Mouse (Mus musculus) heart, postnatal 14 days (tissue): ENCODE measurements around the gene Olfr1475. TPM values are rescaled to one million over a fixed set of nuclear protein-coding genes. Genes with fewer than 3 reads are reported as not detected.
"Not testable (repeated sequence)": the region's sequence is repeated elsewhere in the genome, so short reads cannot be mapped to it uniquely, and the experiment has no call there.

ENCODE experiments used
- DNase-seq, 2 experiments: peaks; one replicate each; pipeline ENCODE4 v3.0.0; 2021 to 2022
- intact Hi-C: fragments of 180-260 bp; cut with DNase I; formaldehyde crosslinking; loops from one replicate; pipeline ENCODE4 v1.15.1; 2025
- long read RNA-seq, 2 experiments: library from polyadenylated mRNA; stranded (forward); transcript quantifications; one replicate each; pipeline ENCODE4 v2.0.0; 2021
- total RNA-seq, 2 experiments: library from RNA; stranded (reverse); gene quantifications; 2 replicates each; pipeline ENCODE4 v1.2.3; 2021

Gene Olfr1475
- not detected for total RNA-seq
- long read RNA-seq, experiment 1 = 0 reads
- long read RNA-seq, experiment 2 = 0 reads

GRCm38 (mm10) chr19:13480096-13480495 lies at the start of gene Olfr1475:
Gene Olfr1475, minus strand, starts transcription at chr19:13480196.
- intact Hi-C loops = no loop called here

GRCm38 (mm10) chr19:13527613-13528012 lies 47.6 kb upstream of the Olfr1475 start, which contains the start of gene Olfr1480:
Gene Olfr1480, plus strand, starts transcription at chr19:13527913.
- intact Hi-C loops = no loop called here
- DNase-seq = no peak

More at GRCm38 (mm10) chr19:13480096-13480495, at the start of gene Olfr1475:
- no peak for DNase-seq

- intact Hi-C loops = no loop called here
- DNase-seq = no peak
Observed at GRCm38 (mm10) chr19:13500246-13500645, 20.2 kb upstream of the Olfr1475 start, which contains the start of gene Olfr1477. Gene Olfr1477, plus strand, starts transcription at chr19:13500546.

- intact Hi-C loops, DNase-seq: not testable (repeated sequence)
Observed at GRCm38 (mm10) chr19:13469265-13469664, 10.7 kb downstream of the Olfr1475 start, which contains the start of gene Olfr1474. Gene Olfr1474, plus strand, starts transcription at chr19:13469565.

- intact Hi-C loops = no loop called here
Observed at GRCm38 (mm10) chr19:13455986-13456385, 24.0 kb downstream of the Olfr1475 start, which contains the start of gene Olfr1472. Gene Olfr1472, minus strand, starts transcription at chr19:13456086.

GRCm38 (mm10) chr19:13443109-13443508 lies 36.9 kb downstream of the Olfr1475 start, which contains the start of gene Olfr1471:
Gene Olfr1471, plus strand, starts transcription at chr19:13443409.
- intact Hi-C loops, DNase-seq: not testable (repeated sequence)

More at GRCm38 (mm10) chr19:13455986-13456385, 24.0 kb downstream of the Olfr1475 start, which contains the start of gene Olfr1472:
- no peak for DNase-seq

Other genes with a start within 250 kb of the Olfr1475 start
- gene Olfr1463, start 248.9 kb downstream of the Olfr1475 start, total RNA-seq = not detected
- gene Olfr1465, start 164.7 kb downstream of the Olfr1475 start, total RNA-seq = not detected
- gene Olfr1466, start 141.3 kb downstream of the Olfr1475 start, total RNA-seq = not detected
- not detected for gene Olfr1467, start 118.0 kb downstream of the Olfr1475 start, total RNA-seq
- not detected for gene Olfr1469, start 72.3 kb downstream of the Olfr1475 start, total RNA-seq
- gene Olfr1471, start 36.8 kb downstream of the Olfr1475 start, total RNA-seq = not detected
- not detected for gene Olfr1472, start 24.1 kb downstream of the Olfr1475 start, total RNA-seq
- not detected for gene Olfr1474, start 10.6 kb downstream of the Olfr1475 start, total RNA-seq
- gene Olfr1477, start 20.4 kb upstream of the Olfr1475 start, total RNA-seq = not detected
- not detected for gene Olfr1480, start 47.7 kb upstream of the Olfr1475 start, total RNA-seq
- gene Olfr1484, start 103.3 kb upstream of the Olfr1475 start, total RNA-seq = not detected
- gene Olfr1487, start 137.2 kb upstream of the Olfr1475 start, total RNA-seq = not detected
- not detected for gene Olfr1489, start 151.4 kb upstream of the Olfr1475 start, total RNA-seq
- not detected for gene Olfr1490, start 170.9 kb upstream of the Olfr1475 start, total RNA-seq
- gene Olfr1491, start 217.1 kb upstream of the Olfr1475 start, total RNA-seq = not detected
- gene Olfr1493-ps1, start 243.1 kb upstream of the Olfr1475 start, total RNA-seq = not detected